Mouse (Mus musculus): ENCODE data around the gene Pcp2. TPM values are rescaled to one million over a fixed set of nuclear protein-coding genes. Genes with fewer than 3 reads are reported as not detected.

Pcp2 gene
- 1 to 10 TPM in 1 of 2 experiments, under 1 TPM in 1; 0.88 to 3.6 TPM for total RNA-seq (2021)
- long read RNA-seq, experiment 1: 0 reads
- long read RNA-seq, experiment 2, partial matches to known transcripts: 0 of 2 reads
- long read RNA-seq, experiment 2, other reads (novel, unspliced or antisense): 1 of 2 reads

GRCm38 (mm10) chr8:3625445-3625844, at the start of gene Pcp2:
Gene Pcp2 (minus strand): TSS chr8:3625545.
- DNase-seq (ENCODE audit: low spot score in 2 of 2): no peak
- Histone ChIP-seq H3K4me3 (no peak within 1 kb of the TSS), H3K27ac (no peak within 1 kb of the TSS)
- no peak for TF ChIP-seq CTCF (conservative IDR thresholded peaks at IDR 0.05)

GRCm38 (mm10) chr8:3674671-3675070, 49.3 kb upstream of the Pcp2 start:
- TF ChIP-seq CTCF (conservative IDR thresholded peaks at IDR 0.05): no peak
- no peak for DNase-seq (ENCODE audit: low spot score in 2 of 2)
- H3K4me3 ChIP-seq: no peak overlapping the region
- H3K27ac ChIP-seq: no peak overlapping the region

GRCm38 (mm10) chr8:3671980-3672491, 46.7 kb upstream of the Pcp2 start, which contains the start of gene Fcor:
Gene Fcor (minus strand): TSS chr8:3672362.
- H3K4me3 ChIP-seq: peak within 1 kb of the TSS; percentile 87
- peak within 1 kb of the TSS; percentile 96 for H3K27ac ChIP-seq
- peak; percentile 92 for TF ChIP-seq CTCF (conservative IDR thresholded peaks at IDR 0.05)
- peak; percentile 87 to 90 for DNase-seq (ENCODE audit: low spot score in 2 of 2)

GRCm38 (mm10) chr8:3670388-3670787, 45.0 kb upstream of the Pcp2 start:
- Histone ChIP-seq H3K4me3 (no peak overlapping the region), H3K27ac (no peak overlapping the region)
- no peak for DNase-seq (ENCODE audit: low spot score in 2 of 2)
- no peak for TF ChIP-seq CTCF (conservative IDR thresholded peaks at IDR 0.05)

GRCm38 (mm10) chr8:3665507-3665906, 40.2 kb upstream of the Pcp2 start, which contains the start of gene Mcemp1:
Gene Mcemp1 (plus strand): TSS chr8:3665754.
- DNase-seq (ENCODE audit: low spot score in 2 of 2): no peak
- H3K4me3 ChIP-seq: no peak within 1 kb of the TSS
- H3K27ac ChIP-seq: no peak within 1 kb of the TSS
- no peak for TF ChIP-seq CTCF (conservative IDR thresholded peaks at IDR 0.05)

GRCm38 (mm10) chr8:3664405-3664804, 39.1 kb upstream of the Pcp2 start:
- no peak for TF ChIP-seq CTCF (conservative IDR thresholded peaks at IDR 0.05)
- H3K27ac ChIP-seq: no peak overlapping the region
- no peak for DNase-seq (ENCODE audit: low spot score in 2 of 2)
- H3K4me3 ChIP-seq: no peak overlapping the region

- no peak for TF ChIP-seq CTCF (conservative IDR thresholded peaks at IDR 0.05)
Measured at GRCm38 (mm10) chr8:3660889-3661288, 35.5 kb upstream of the Pcp2 start.

GRCm38 (mm10) chr8:3656725-3657381, 31.5 kb upstream of the Pcp2 start:
- H3K27ac ChIP-seq: no peak overlapping the region
- H3K4me3 ChIP-seq: no peak overlapping the region
- TF ChIP-seq CTCF (conservative IDR thresholded peaks at IDR 0.05): no peak
- no peak for DNase-seq (ENCODE audit: low spot score in 2 of 2)

More at GRCm38 (mm10) chr8:3660889-3661288, 35.5 kb upstream of the Pcp2 start:
- Histone ChIP-seq H3K27ac (no peak overlapping the region), H3K4me3 (no peak overlapping the region)
- DNase-seq (ENCODE audit: low spot score in 2 of 2): no peak

GRCm38 (mm10) chr8:3655526-3655925, 30.2 kb upstream of the Pcp2 start, which contains the start of gene Retn:
Gene Retn (plus strand): TSS chr8:3655770.
- DNase-seq (ENCODE audit: low spot score in 2 of 2): no peak
- no peak for TF ChIP-seq CTCF (conservative IDR thresholded peaks at IDR 0.05)
- H3K4me3 ChIP-seq: no peak within 1 kb of the TSS
- no peak within 1 kb of the TSS for H3K27ac ChIP-seq

- Histone ChIP-seq H3K4me3 (no peak overlapping the region), H3K27ac (no peak overlapping the region)
- no peak for DNase-seq (ENCODE audit: low spot score in 2 of 2)
- TF ChIP-seq CTCF (conservative IDR thresholded peaks at IDR 0.05): no peak
Measured at GRCm38 (mm10) chr8:3654726-3655508, 29.6 kb upstream of the Pcp2 start.

- no peak overlapping the region for H3K4me3 ChIP-seq
- DNase-seq (ENCODE audit: low spot score in 2 of 2): no peak
- H3K27ac ChIP-seq: no peak overlapping the region
- no peak for TF ChIP-seq CTCF (conservative IDR thresholded peaks at IDR 0.05)
Measured at GRCm38 (mm10) chr8:3652845-3653244, 27.5 kb upstream of the Pcp2 start.

GRCm38 (mm10) chr8:3648990-3649389, 23.6 kb upstream of the Pcp2 start:
- Histone ChIP-seq H3K4me3 (no peak overlapping the region), H3K27ac (no peak overlapping the region)
- TF ChIP-seq CTCF (conservative IDR thresholded peaks at IDR 0.05): no peak
- no peak for DNase-seq (ENCODE audit: low spot score in 2 of 2)

- TF ChIP-seq CTCF (conservative IDR thresholded peaks at IDR 0.05): no peak
- H3K27ac ChIP-seq: no peak overlapping the region
- DNase-seq (ENCODE audit: low spot score in 2 of 2): no peak
- no peak overlapping the region for H3K4me3 ChIP-seq
Measured at GRCm38 (mm10) chr8:3648268-3648667, 22.9 kb upstream of the Pcp2 start.

Data from layer of hippocampus, adult 2 months (tissue).